Mouse (Mus musculus) gastrocnemius, adult 18-20 months (tissue): ENCODE data around the gene Acp2. TPM values are rescaled to one million over a fixed set of nuclear protein-coding genes. Genes with fewer than 3 reads are reported as not detected.

Experiments
- DNase-seq: peaks from one replicate; pipeline ENCODE4 v3.0.0; 2021; ENCODE audit warnings: low spot score
- long read RNA-seq, 2 experiments: library from polyadenylated mRNA; stranded (forward); transcript quantifications; one replicate each; pipeline ENCODE4 v2.0.0; 2021
- total RNA-seq, 2 experiments: library from RNA; stranded (reverse); gene quantifications; 2 replicates each; pipeline ENCODE4 v1.2.3; 2021

The Acp2 gene
- total RNA-seq = 10 to 100 TPM; 11.7 to 13.5 TPM
- long read RNA-seq, experiment 1, full-length matches to known transcripts = 8 of 13 reads
- long read RNA-seq, experiment 1, partial matches to known transcripts = 2 of 13 reads
- long read RNA-seq, experiment 1, other reads (novel, unspliced or antisense) = 3 of 13 reads
- long read RNA-seq, experiment 2, full-length matches to known transcripts = 8 of 9 reads
- long read RNA-seq, experiment 2, partial matches to known transcripts = 1 of 9 reads
- long read RNA-seq, experiment 2, other reads (novel, unspliced or antisense) = 0 of 9 reads

DNA sequence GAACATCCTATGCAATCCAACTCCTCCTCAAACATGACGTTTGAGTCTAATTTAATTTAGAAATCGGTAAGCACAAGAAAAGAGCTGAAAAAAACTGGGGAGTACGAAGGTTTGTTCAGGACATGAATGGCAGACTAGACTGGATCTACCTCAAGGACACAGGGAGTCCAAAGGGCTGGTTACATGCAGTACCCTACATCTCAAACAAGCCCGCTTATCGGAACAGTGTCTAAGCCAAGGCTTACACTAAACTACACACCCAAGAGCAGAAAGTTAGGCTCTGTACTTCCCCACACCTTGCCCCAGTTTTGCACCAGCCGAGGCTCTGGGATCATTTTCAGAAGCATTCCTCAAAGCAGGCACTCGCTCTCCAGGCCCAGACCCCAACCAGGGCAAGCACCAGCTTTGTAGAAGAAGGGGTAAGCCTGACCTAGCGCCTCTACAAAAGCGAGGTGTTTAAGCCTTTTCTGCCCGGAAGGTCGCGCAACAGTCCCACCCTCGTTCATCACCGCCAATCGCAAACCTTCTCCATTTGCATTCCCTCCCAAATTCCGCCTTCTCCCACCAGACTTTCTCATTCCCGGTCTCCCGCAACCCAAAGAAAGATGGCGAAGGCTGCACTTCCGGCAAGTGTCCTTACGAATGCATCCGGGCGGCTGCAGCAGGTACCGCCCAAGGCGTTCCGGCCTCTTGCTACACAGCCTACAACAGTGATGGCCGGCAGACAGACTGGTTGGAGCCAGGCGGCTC lies at the start of gene Acp2, which contains the start of gene Nr1h3:
Gene Acp2 (plus strand): TSS at position 664 of the 750 bp plus-strand sequence.
Gene Nr1h3 (minus strand): TSS at position 613 of the 750 bp plus-strand sequence.
- peak; percentile 95 for DNase-seq

DNA sequence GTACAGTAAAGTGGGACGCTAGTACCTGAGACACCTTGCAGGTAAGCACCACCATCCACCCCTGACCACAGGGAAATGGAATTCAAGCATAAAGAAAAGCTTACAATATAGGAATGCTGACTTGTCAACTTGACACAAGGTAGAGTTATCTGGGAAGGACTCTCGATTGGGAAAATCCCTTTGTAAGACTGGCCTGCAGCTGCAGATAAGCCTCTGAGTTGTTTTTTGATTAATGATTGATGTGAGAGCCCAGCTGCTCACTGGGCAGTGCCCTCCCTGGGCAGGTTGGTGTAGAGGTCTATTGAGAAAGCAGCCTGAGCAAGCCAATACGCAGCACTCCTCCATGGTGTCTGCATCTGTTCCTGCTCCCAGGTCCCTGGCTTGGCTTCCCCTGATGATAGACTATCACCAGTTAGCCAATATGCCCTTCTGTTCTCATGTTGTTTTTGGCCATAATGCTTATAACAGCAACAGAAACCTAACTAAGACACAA lies 49.8 kb upstream of the Acp2 start:
- DNase-seq = no peak

DNA sequence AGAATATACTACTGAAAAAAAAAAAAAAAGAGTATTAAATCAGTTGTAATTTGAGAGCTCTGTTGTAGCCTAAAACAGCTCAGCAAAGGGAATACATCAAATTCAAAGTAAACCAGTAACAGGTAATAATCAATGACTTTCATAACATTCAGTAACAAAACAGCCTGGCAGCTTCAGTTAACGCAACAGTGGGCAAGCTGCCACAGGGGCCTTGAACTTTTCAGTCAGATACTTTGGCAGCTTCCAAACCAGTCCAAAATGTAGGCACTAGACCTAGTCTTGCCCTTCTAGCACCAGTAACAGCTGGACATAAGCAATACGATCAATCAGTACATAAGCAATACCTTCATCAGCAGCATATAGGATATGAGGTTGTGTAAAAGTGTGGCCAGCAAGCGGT lies 48.6 kb upstream of the Acp2 start:
- no peak for DNase-seq

DNA sequence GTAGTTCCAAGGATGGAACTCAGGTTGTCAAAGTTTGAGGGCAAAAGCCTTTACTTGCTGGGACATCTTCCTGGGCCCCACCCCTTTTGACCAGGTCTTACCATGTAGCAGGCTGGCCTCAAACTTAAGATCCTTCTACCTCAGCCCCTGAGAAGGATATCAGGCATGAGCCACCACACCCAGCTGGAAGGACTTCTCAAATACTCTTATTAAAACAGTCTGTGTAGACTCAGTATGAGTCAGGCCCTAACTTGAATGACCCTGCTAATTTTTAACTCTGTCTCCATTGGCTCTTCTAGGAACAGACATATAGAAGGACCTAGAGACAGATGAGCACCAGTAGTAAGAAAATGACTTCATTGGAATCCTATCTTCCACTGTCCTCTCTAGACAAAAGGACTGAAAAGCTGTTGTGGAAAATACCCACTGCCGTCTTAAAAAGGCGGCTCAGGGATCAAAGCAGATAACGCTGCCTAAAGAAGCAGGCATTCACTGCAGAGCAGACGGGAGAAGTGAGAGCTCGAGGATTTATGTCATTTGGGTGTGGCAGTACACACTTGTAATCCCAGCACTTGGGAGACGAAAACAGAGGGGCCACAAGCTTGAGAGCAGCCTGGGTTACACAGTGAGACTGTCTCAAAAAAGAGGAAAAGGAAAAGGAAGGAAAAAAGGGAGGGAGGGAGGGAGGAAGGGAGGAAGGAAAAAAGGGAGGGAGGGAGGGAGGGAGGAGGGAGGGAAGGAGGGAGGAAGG lies 45.5 kb upstream of the Acp2 start:
- no peak for DNase-seq

DNA sequence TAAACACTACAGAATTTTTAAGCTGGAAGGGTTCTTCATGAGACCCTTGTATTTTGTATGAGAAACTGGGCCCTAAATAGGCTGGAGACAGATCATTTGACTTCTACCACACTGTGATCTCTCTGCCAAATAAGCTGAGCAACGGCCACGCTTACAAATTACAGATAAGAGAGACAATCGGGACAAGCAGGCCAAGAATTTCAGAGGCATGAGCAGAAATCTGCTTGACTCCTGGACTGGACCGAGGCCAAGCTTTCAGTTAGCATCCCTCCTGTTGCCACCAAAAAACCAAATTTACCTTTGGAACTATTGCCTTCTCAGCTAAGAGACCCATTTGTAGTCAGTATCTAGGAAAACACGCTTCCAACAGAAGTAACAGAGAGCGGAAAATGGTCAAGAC lies 42.1 kb upstream of the Acp2 start:
- DNase-seq = no peak

DNA sequence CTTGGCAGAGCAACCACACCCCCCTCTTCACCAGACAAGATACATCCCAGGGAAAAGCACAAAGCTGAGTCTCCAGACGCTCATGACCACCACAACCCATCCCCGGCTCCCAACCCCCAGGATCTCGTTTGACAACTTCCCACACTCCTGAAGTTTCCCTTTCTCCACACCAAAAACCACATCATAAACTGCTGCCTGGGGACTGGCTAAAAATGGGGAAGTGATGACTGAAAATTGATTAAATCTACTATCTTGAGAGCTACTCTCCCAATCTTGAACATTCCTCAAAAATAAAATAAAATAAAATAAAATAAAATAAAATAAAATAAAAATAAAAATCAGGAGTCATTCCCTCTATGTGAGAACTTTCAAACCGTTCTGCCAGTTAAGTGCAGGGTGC lies 39.7 kb upstream of the Acp2 start:
- no peak for DNase-seq

DNA sequence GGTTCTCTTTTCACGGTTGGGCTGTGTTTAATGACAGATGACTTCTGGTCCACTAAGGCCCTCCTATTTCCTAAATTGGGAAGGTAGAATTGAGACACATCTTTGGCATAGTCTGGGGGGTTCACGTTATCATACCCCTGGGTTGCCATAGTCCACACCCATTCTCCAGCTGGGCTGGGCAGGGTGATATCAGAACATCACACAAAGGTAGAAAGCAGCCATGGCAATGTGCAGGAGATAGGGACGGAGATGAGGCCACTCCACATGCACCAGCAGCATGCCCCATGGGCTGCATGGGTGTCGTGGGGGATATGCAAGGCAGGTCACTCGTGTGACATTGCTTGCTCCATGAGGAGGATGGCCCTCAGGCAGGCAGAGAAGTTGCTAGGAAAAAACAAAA lies 39.2 kb upstream of the Acp2 start:
- no peak for DNase-seq

DNA sequence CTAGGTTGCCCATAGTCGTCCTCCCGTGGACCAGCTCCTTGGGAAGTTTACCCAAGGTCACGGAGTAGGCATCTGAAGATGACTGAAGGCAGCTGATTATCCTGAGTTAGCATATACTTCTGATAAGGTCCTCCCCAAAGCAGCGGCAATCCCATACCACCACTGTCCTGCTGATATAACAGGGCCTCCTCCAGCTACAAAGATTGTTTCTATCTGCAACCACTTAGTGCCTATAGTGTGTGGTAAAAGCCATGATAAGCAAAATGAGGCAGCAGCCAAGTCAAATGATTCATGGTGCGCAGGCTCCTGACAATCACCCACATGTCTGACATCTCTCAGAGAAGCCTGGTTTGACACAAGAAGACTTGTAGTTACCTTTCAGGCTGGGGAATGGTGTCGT lies 37.7 kb upstream of the Acp2 start:
- DNase-seq = no peak

DNA sequence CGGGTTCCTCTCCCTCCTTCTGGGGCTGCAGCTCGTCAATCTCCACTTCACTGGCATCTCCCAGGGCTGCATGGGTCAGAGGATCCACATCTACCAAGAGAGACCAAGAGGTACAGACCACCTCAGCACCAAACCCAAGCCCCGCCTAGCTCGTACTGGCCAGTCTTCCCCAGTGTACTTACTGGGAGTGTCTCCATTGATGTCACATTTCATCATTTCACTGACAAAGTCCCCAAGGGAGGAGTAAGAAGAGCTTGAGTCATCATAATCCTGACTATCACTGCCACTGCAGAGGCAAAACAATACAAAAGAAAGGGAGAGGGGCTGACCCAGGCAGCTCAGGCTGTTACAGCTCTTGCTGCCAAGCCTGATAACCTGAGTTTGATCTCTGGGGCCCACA lies 35.1 kb upstream of the Acp2 start:
- DNase-seq = no peak

DNA sequence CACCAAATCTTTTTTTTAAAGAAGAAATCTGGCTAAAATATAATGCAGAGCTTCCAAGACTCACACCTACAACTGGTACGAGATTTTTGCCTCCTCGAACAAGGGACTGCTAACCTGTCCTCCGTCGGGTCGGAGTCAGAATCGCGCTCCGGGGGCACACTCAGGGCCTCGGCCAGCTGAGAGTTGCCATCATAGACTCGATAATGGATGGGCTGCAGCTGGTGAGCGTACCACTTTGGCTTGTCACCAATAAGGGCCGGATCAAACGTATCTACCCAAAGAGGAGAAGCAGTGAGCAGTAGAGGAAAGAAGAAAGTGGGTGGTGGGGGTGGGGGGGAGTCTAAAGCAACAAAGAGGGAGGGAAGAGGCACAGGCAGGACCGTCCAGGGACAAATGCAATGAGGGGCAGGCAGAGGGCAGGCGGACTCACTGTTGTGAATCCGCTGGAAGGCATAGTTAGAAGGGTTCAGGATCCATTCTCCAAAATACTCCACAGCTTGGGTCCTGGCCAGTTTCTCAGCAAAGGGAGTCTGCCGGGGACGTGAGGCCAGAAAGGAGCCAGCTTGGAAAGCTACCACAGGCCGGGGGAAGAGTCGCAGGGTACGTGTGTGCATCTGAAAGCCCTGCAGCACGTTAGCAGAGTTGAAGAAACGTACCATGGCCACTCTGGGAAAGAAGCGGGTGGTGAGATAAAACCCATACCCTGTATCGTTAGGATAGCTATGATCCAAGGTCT lies 32.9 kb upstream of the Acp2 start:
- DNase-seq = no peak

DNA sequence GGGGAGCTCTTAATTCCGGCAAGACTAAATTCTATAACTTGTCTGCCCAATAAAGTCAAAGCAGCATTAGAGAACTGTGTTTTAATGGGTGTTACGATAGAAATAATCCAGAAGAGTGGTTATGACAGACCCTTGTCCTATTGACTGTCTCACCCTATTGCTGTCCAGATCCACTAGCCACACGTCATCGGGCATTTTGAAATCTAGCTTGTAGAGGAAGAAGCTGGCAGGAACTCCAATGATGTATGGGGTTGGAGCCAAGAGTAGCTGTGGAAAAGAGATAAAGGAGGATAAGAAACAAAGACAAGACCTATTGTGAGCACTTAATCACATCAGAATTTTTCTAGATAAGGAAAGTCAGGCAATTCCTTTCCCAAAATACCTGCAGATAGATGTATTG lies 27.2 kb upstream of the Acp2 start:
- no peak for DNase-seq

DNA sequence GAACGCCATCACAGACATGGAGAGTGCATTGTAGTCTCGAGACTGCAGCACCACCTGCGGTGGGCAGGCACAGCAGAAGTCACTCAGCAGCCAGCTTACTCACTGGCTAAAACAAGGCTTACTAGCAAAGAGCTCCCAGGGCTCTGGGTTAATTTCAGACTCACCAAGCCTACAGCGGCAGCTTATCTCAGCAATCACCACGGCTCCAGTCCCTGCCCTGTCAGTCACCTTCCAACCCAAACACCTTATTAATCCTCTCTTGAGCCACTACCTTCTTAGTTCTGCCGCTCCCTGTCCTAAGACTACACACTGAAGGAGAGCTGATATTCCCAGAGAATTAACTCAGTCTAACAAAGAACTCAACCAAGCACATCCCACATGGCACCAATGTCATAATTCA lies 26.5 kb upstream of the Acp2 start:
- no peak for DNase-seq

DNA sequence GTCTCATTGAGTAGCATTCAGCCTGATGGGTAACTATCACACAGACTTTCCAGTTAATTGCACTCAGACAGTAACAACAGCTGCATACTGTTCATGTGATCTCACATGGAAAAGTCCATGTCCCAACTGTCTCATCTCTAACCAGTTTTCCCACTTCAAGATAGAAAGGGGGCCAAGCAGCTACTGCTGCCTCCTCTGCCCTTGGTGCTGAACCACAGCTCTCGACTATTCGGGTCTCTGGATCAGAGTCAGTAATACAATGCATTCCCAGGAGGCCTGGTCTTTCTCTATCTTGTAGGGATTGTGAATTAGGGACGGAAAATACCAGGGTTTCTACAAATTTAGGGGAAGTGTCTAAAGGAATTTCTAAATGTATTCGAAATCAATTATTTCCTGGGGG lies 22.9 kb upstream of the Acp2 start:
- DNase-seq = no peak

DNA sequence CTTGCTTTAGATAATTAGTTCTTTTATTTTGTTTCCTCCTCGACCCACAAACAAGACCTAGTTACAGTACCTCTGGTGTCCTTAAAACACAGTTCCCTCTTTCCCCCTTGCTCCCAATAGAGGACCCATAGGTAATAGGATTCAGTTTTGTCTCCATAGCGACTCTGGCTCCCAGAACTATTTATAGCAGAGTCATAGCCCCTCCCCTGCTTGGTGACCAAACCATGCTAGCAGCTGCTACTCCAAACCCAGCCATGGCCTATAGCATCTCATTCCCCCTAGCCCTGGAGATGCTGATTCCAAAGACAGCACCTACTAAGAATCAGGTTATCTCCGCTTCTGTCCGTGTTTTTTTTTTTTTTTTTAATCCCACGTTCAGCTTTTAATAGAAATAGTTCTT lies 22.0 kb upstream of the Acp2 start:
- no peak for DNase-seq

DNA sequence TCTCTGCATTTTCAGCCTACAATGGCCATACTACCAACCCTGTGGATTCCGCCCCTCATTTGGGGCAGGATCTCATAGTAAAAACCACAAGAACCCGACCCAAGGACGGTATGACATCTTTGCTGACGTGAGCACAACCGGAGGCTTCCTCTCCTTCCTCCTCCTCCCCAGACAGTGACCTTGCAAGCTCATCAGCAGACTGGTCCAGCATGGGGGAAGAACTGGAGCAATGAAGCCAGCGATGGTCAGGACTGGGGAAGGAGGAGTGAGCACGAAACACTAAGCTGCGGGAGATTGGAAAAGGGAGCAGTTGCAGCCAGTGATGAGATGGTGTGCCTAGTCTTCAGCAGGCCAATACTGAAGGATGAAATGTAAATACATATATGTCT lies 20.7 kb upstream of the Acp2 start:
- DNase-seq = no peak

DNA sequence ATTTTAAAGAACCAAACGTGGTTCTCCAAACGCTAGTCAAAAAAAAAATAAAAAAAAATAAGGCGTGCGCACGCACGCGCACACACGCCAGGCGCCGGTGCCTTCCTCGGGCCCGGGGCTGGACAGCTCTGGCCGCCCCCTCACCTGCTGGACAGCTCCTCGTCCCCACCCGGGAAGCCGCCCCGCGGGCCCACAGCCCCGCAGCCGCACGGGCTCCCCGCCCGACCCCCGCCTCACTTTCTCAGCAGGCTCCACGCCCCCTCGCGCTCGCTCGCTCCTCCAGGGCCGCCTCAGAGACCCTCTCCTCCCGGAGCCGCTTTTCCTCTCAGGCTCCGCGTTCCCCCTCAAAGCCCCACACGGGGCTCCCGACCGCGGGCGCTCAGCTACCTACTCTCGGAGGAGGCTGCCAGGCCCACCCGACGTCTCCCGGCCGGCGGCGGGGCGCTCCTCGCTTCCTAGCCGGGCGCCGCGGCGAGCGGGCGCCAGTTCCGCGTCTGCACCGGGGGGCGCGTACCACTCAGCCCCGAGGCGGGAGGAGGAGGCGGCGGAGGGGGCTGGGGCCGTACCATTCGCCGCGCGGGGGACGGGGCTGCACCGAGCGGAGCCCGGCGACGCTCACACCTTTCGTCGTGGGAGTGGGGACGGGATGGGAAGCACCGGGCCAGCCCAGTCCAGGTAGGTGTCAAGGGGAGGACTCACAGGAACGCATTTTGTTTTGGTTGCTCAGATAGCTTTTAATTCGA lies 20.1 kb upstream of the Acp2 start:
- peak; percentile 35 for DNase-seq

DNA sequence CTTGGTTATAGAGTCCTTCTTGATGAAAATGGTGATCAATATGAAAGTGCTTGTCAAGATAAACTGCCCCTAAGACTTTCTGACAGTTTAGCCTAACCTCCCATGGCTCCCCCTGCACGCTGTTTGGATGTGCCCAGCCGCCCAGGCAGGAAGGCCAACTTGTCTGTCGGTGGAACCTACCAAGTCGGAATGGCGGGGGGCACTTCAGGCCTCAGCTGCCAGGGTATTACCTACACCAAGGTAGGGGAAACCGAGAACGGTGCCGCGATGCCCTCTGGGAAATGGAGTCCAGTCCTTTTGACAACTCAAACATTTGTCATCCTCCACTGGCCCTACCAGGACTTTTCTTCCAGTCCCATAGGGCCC lies 19.6 kb upstream of the Acp2 start:
- peak; percentile 88 for DNase-seq

DNA sequence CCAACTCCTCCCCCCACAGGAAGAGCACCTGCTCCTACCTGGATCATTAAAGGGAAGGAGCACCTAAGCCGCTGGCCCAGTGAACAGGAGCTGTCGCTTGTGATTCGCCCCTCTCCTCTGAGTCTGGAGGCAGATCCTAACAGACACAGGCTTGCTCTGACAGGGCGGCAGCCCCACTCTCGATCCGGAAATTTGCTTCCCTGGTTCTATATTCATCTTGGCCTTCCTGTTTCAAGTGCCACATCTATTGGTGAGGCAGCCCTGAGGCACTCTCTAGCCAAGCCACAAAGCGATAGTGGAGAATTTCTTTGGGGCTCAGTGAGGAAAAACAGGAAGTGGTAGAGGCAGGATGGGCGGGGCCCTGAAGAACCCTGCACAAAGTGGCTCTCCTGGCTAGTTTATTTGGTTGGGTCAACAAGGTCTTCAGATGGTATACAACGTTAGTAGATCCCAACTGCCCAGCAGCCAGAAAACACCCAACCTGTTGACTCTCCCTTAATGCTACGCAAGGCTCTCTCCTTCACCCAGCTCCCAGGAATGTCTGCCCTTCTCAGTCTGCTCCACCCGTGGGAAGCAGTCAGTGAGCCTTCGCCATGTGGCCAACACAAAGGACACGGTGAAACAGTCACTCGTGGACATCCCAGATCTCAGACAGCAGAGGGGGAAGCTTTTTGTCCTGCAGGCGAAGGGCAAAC lies 18.8 kb upstream of the Acp2 start, which contains the start of gene Madd:
Gene Madd (minus strand): TSS at position 127 of the 695 bp plus-strand sequence.
- DNase-seq = no peak

DNA sequence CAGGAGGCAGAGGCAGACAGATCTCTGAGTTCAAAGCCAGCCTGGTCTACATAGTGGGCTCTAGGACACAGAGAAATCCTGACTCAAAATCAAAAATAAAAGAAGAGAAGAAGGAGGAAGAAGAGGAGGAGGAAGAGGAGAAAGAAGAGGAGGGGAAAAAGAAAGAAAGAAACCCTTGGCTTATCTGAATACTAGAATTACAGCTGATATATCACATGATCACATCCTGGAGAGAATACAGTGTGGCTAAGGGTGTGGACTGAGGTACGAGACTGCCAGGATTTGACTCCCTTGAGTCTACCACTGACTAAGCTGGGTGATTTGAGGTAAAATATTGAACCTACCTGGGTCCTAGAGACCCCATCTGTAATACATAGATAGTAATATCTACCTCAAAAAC lies 16.5 kb upstream of the Acp2 start:
- DNase-seq = no peak

DNA sequence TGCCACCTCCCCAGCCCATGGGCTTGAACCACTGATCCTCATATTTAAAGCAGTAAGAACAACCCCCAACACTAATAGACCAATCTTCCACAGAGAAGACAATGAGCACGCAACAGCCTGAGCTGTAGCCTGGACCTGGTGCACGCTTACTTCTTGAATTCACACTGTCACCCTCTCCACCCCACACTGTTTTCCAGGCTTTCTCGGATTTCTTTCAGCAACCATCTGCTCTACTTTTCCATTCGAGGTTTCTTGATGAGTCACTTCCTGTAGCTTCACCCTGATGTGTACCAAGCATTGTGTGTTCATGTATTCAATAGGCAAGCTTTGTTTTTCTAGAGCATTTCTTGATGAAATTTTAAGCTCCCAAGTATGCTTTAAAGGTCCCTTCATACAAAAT lies 15.3 kb upstream of the Acp2 start:
- DNase-seq = no peak
